Mouse (Mus musculus) midbrain, embryonic 14.5 days (tissue): ENCODE measurements around the gene Rassf3. TPM values are rescaled to one million over a fixed set of nuclear protein-coding genes. Genes with fewer than 3 reads are reported as not detected.

Source experiments
- ATAC-seq: fragments of 200-750 bp; cut with Nextera tagmentation; 2 replicates; pipeline ENCODE4 v1.8.0; 2017; ENCODE audit warnings: moderate number of reproducible peaks, moderate library complexity; ENCODE audit not compliant: low FRiP score, low TSS enrichment
- DNase-seq: peaks from one replicate; pipeline ENCODE4 v3.0.0-alpha.2; 2015
- H3K27ac ChIP-seq: fragments of 300-500 bp; sonication (generic); replicated peaks from 2 replicates; pipeline ENCODE4 v1.5.1; 2014; ENCODE audit warnings: mild to moderate bottlenecking, low read depth, low read length, moderate library complexity
- H3K27me3 ChIP-seq: fragments of 300-500 bp; sonication (generic); 2 replicates; pipeline ENCODE4 v1.6.1; 2014; ENCODE audit warnings: low read length, control low read depth, mixed read lengths; ENCODE audit not compliant: control insufficient read depth, insufficient read depth
- H3K36me3 ChIP-seq: fragments of 300-500 bp; sonication (generic); 2 replicates; pipeline ENCODE4 v1.6.1; 2014; ENCODE audit warnings: low read length, control low read depth; ENCODE audit not compliant: control insufficient read depth, insufficient read depth
- H3K4me1 ChIP-seq: fragments of 300-500 bp; sonication (generic); 2 replicates; pipeline ENCODE4 v1.6.1; 2014; ENCODE audit warnings: mild to moderate bottlenecking, antibody characterized with exemption, low read length, control low read depth; ENCODE audit not compliant: control insufficient read depth, insufficient read depth
- H3K4me2 ChIP-seq: fragments of 300-500 bp; sonication (generic); 2 replicates; pipeline ENCODE4 v1.6.1; 2014; ENCODE audit warnings: mild to moderate bottlenecking, low read length, moderate library complexity
- H3K4me3 ChIP-seq: fragments of 300-500 bp; sonication (generic); replicated peaks from 2 replicates; pipeline ENCODE4 v1.5.1; 2014; ENCODE audit warnings: low read depth, low read length
- H3K9ac ChIP-seq: fragments of 300-500 bp; sonication (generic); replicated peaks from 2 replicates; pipeline ENCODE4 v1.6.1; 2014; ENCODE audit warnings: mild to moderate bottlenecking, low read length, moderate library complexity
- H3K9me3 ChIP-seq: fragments of 300-500 bp; sonication (generic); 2 replicates; pipeline ENCODE4 v1.6.1; 2016; ENCODE audit warnings: low read length, control low read depth, mixed read lengths; ENCODE audit not compliant: control insufficient read depth
- WGBS: fragments of 180-500 bp; shearing (Covaris S2); extraction: QIAGEN DNeasy Blood & Tissue Kit; methylation state at CpG from one replicate; pipeline ENCODE4 v1.1.7; 2014; 5-methylcytosine and 5-hydroxymethylcytosine counted together
- polyA plus RNA-seq: library from polyadenylated mRNA; unstranded; fragments of >200 nt; fragmentation: Nextera tagmentation; extraction: Ambion mirVana; gene quantifications from 2 replicates; pipeline ENCODE4 v1.2.1, GENCODE M21; 2014

The Rassf3 gene
- polyA plus RNA-seq, 1 experiment from 2014 or later, result 4.5 TPM

DNA sequence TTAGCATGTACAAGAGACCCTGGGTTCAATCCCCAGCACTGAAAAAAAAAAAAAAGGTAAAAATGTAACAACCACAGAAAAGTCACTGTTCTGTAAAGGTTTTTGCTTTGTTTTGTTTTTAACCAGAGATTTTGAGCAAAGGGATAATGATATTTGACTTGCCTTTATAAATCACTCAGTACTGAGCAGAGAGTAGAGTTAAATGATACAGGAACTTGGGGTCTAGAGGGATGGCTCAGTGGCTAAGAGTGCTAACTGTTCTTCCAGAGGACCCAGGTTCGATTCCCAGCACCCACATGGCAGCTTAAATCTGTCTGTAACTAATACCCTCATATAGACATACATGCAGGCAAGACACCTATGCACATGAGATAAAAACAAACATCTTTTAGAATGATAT, 3.8 kb upstream of the Rassf3 start:
- Histone ChIP-seq H3K4me3 (no peak overlapping the region), H3K4me2 (no peak overlapping the region), H3K27me3 (peaks cover 7% of the 10 kb centered on the region; the same call in 1 of the 2 replicates), H3K36me3 (no peaks in the 10 kb centered on the region), H3K4me1 (peaks cover 4% of the 10 kb centered on the region; the same call in 1 of the 2 replicates), H3K9ac (no peak overlapping the region), H3K27ac (no peak overlapping the region), H3K9me3 (no peaks in the 10 kb centered on the region)
- no peak for ATAC-seq
- WGBS, result 94% methylated on average over 1 of the region's 1 CpGs
- DNase-seq, result no peak

DNA sequence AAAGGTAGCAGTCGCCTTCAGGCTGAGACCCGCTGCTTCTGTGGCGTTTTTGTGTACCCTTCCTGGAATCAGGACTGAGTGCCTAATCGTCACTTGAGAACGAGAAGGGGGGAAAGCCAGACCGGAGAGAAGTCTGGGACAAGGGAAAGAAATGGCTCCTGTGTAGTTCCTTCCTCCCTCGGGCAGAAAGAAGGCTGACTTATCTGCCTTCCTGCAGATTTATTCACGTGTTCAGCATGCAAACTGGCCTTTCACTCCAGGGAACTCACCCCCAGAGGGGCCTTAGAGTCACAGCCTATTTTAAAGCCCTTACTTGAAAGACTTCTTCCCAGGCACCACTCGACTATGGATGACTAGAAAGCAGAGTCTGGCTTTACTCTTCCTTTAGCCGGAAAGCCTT, 1.3 kb upstream of the Rassf3 start:
- 12% methylated on average over 10 of the region's 10 CpGs for WGBS
- no peaks in the 10 kb centered on the region for H3K36me3 ChIP-seq
- H3K9me3 ChIP-seq, result no peaks in the 10 kb centered on the region
- H3K4me3 ChIP-seq, result no peak overlapping the region
- DNase-seq, result peak; percentile 36
- 0 out of 2 replicates have a peak overlapping the region, but pooled peaks have one; percentile 32 for H3K27ac ChIP-seq
- no peak overlapping the region for H3K4me2 ChIP-seq
- no peak overlapping the region for H3K9ac ChIP-seq
- H3K27me3 ChIP-seq, result peaks cover 19% of the 10 kb centered on the region; the same call in 1 of the 2 replicates
- H3K4me1 ChIP-seq, result peaks cover 6% of the 10 kb centered on the region; the same call in 1 of the 2 replicates
- no peak for ATAC-seq

DNA sequence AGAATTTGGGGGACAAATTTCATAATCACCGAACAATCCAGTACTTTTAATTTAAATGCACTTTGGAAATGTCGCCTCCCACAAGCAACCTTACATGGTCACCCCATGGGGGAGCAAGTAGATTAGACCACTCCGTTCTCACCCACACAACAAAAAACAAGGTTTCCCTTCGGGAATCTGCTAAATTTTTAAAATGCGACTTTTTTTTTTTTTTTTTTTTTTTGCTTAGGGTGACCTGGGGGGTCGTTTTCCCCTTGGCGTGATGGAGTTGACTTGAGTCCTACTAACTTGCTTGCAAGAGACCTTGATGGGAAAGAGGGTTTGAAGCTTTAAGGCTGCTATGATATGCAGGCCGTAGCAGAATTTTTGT, 806 bp upstream of the Rassf3 start:
- H3K4me3 ChIP-seq, result peak overlapping the region; percentile 55
- WGBS, result 18% methylated on average over 8 of the region's 8 CpGs
- H3K9ac ChIP-seq, result no peak overlapping the region

DNA sequence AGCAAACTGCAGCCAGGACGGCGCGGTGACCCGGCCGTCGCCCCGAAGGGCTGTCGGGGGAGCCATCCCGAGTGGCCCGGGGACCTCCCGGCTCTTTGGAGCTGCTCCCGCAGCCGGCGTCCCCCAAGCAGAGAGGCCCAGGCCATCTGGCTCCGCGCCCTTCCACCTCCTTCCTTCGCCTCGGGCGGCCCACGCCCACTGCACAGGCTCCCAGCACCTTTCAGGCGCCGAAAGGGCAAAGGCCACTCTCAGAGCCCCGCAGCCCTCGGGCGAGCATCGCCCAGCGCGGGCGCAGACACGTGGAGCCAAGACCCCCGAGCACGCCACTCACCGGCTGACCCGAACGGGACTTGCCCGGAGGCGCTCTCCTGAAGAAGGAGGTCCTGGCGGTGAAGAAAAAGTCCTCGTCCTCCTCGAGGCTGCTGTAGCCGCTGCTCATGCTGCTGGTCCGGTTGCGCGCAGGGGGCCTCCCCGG, 438 bp downstream of the Rassf3 start:
- peak overlapping the region; percentile 94 for H3K4me2 ChIP-seq
- H3K27me3 ChIP-seq, result peaks cover 19% of the 10 kb centered on the region; the same call in 1 of the 2 replicates
- H3K4me3 ChIP-seq, result peak overlapping the region; percentile 55
- H3K4me1 ChIP-seq, result peaks cover 6% of the 10 kb centered on the region; the same call in 1 of the 2 replicates
- H3K36me3 ChIP-seq, result no peaks in the 10 kb centered on the region
- H3K27ac ChIP-seq, result no peak overlapping the region
- H3K9ac ChIP-seq, result peak overlapping the region; percentile 64
- WGBS, result under 1% methylated on average over 45 of the region's 45 CpGs
- no peaks in the 10 kb centered on the region for H3K9me3 ChIP-seq
- no peak for DNase-seq
- ATAC-seq, result peak; percentile 60

More for the DNA sequence above, 806 bp upstream of the Rassf3 start:
- no peaks in the 10 kb centered on the region for H3K9me3 ChIP-seq
- ATAC-seq, result no peak
- no peak overlapping the region for H3K27ac ChIP-seq
- peak overlapping the region; percentile 94 for H3K4me2 ChIP-seq
- DNase-seq, result no peak
- H3K4me1 ChIP-seq, result peaks cover 6% of the 10 kb centered on the region; the same call in 1 of the 2 replicates
- H3K36me3 ChIP-seq, result no peaks in the 10 kb centered on the region
- H3K27me3 ChIP-seq, result peaks cover 19% of the 10 kb centered on the region; the same call in 1 of the 2 replicates

DNA sequence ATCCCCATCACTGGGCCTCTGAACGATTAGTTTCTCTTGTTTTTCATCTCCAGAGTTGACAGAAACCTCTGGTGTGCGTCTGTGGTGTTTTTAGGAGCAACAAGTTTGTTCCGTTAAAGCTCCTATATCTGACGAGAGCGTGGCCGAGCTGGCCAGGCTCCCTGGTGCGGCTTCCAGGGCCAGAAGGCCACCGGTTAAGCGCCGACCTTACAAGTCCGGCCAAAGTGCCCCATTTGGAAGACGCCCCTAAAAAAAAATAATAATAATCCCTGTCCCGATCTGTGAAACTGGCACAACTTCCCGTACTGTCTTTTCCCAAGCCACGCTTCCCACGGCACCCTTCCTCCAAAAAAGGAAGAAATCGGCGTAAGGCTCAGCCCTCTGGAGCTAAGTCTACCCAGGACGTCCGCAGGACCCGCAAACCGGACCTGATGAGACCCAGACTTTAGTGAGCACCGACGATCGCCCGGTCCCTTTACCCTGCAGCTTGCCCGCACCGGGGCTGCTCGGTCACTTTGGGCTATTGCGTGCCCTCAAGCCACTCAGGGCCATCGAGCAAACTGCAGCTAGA, 961 bp downstream of the Rassf3 start:
- Histone ChIP-seq H3K9me3 (no peaks in the 10 kb centered on the region), H3K4me2 (peak overlapping the region; percentile 94), H3K36me3 (no peaks in the 10 kb centered on the region), H3K27ac (no peak overlapping the region), H3K4me1 (peaks cover 6% of the 10 kb centered on the region; the same call in 1 of the 2 replicates), H3K27me3 (peaks cover 19% of the 10 kb centered on the region; the same call in 1 of the 2 replicates), H3K9ac (peak overlapping the region; percentile 64), H3K4me3 (peak overlapping the region; percentile 55)
- ATAC-seq, result no peak
- 3% methylated on average over 31 of the region's 31 CpGs for WGBS
- peak; percentile 21 for DNase-seq

DNA sequence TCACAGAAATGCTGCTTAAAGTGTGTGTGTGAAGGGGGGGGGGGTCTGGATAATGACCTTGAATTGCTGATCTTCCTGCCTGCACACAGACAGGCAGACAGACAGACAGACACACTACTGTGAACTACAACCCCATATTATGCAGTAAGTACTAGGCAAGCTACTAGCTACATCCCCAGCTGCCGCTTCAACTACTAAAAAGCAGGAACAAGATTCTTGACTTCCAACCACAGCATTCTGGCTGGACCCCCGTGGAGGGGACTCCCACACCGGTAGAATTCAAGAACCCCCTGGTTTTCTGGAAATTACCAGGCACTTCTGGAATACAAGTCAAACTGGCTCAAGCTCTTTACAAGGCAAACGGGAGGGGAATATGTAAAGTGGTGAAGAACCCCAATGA, 1.9 kb downstream of the Rassf3 start:
- ATAC-seq, result no peak
- no peaks in the 10 kb centered on the region for H3K9me3 ChIP-seq
- DNase-seq, result no peak
- H3K27ac ChIP-seq, result no peak overlapping the region
- H3K27me3 ChIP-seq, result peaks cover 19% of the 10 kb centered on the region; the same call in 1 of the 2 replicates
- WGBS, result 42% methylated on average over 4 of the region's 4 CpGs
- H3K9ac ChIP-seq, result no peak overlapping the region
- H3K4me2 ChIP-seq, result peak overlapping the region; percentile 94
- no peaks in the 10 kb centered on the region for H3K36me3 ChIP-seq
- H3K4me1 ChIP-seq, result peaks cover 6% of the 10 kb centered on the region; the same call in 1 of the 2 replicates
- H3K4me3 ChIP-seq, result no peak overlapping the region; the same call in 1 of the 2 replicates

DNA sequence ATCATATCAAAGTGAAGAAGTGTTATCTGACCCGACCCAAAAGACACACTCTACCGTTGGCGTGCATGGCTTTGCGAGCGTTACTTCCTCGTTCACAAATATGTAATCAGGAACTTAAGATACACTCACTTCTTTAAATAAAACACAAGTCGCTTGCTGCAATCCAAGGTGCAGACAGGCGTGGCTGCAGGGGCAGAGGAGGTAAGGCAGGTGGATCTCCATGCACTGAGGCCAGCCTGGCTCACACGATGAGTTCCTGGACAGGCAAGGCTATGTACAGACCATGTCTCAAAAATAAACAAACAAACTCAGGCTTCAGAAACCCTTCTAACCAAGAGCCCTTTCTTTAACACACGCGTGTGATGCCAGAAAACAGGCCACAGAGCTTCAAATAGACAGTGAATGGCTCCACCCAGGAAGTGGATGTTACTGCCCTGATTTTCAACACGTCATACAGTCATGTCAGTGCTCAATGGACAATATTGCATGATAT, 2.4 kb downstream of the Rassf3 start:
- Histone ChIP-seq H3K4me3 (no peak overlapping the region), H3K36me3 (no peaks in the 10 kb centered on the region), H3K4me1 (peaks cover 6% of the 10 kb centered on the region; the same call in 1 of the 2 replicates), H3K27me3 (peaks cover 19% of the 10 kb centered on the region; the same call in 1 of the 2 replicates), H3K4me2 (no peak overlapping the region; the same call in 1 of the 2 replicates), H3K9me3 (no peaks in the 10 kb centered on the region), H3K9ac (no peak overlapping the region), H3K27ac (no peak overlapping the region)
- WGBS, result 74% methylated on average over 12 of the region's 12 CpGs
- no peak for ATAC-seq
- DNase-seq, result no peak

DNA sequence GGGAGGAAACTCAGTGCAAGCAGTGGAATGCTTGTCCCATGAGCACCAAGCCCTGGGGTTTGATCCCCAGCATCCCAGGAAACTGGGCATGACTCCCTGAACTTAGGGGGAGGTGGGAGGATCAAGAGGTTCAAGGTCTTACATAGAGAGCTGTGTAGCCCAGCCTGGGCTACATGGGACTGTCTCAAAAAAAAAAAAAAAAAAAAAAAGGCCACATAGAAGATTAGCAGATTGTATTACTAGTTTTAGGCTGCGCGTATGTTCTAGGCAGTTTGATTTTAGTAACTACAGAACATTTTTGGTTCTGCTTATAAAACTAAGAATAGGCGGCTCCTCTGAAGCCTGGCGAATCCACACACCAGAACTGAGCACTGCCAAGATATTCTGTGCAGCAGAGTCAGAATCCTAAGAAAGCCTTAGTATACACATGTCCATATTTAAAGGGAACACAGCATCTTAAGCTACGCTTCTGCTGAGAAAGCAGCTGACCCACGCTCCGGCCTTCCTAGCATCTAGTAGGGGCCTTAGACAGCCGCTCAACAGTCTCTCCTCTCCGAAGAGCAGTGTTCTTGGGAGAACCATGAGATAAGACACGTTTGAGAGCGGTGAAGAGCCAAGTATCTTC, 3.4 kb downstream of the Rassf3 start:
- no peak for ATAC-seq
- Histone ChIP-seq H3K27ac (no peak overlapping the region), H3K4me3 (no peak overlapping the region), H3K36me3 (no peaks in the 10 kb centered on the region), H3K9me3 (no peaks in the 10 kb centered on the region), H3K4me2 (no peak overlapping the region), H3K9ac (no peak overlapping the region), H3K27me3 (peaks cover 19% of the 10 kb centered on the region; the same call in 1 of the 2 replicates), H3K4me1 (peaks cover 6% of the 10 kb centered on the region; the same call in 1 of the 2 replicates)
- no peak for DNase-seq
- WGBS, result 88% methylated on average over 11 of the region's 11 CpGs
